Mouse (Mus musculus) neutrophil, adult 83 days (primary cell): ENCODE measurements around the gene Atf2. TPM values are rescaled to one million over a fixed set of nuclear protein-coding genes. Genes with fewer than 3 reads are reported as not detected.

Experiments
- total RNA-seq, 2 experiments: library from RNA; stranded (reverse); gene quantifications; one replicate each; pipeline ENCODE4 v1.2.4; 2023

Gene Atf2
- 10 to 100 TPM; 44.2 to 55.0 TPM for total RNA-seq

GRCm38 (mm10) chr2:73892464-73893296 is at the start of gene Atf2:
Gene Atf2 (minus strand): TSS chr2:73892639.

GRCm38 (mm10) chr2:73911175-73911700 is 18.8 kb upstream of the Atf2 start, which contains the start of gene Atp5g3:
Gene Atp5g3 (minus strand): TSS chr2:73911326.

DNA sequence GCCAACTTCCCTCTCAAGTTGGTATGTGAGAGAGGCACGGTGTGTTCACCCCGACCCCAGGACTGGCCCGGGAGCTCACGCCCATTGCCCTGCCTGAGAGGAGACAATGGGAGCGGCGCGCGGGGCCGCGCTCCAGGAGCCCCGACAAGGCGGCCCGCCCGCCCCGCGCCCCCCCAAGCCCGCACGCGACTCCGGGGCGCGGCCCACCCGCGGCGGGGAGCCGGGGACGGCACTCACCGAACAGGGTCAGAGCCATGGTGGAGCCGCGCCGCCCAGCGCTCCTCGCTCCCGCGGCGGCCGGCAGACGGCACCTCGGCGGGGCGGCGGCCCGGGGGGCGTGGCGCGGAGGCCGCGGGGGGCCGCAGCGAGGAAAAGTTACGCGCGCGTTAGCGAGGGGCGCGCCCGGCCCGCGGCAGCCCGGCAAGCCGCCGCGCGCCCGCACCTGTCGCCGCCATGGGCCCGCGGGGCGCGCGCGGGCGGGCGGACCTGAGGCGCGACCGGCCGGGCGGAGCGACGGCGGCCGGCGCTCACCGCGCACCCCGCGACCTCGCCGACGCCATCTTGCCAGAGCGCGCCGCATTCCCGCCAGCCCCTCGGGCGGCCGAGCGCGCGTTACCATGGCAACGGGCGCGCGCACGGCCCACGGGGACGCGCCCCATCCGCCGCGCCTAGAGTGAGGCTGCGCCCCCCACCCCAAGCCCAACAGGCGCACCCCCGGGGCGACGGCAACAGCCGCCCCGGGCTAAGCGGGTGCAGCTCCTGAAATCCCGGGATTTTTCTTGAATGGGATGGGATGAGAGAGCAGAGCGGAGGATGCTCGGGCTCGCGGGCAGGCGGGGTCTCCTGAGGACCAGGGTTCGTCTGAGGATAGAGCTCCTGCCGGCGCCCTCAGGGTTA is 117.4 kb downstream of the Atf2 start, which contains the start of gene Chn1:
Gene Chn1, minus strand, starts transcription at position 561 of the 897 bp plus-strand sequence.

Other genes starting within 250 kb of the Atf2 start
- gene Chn1, start 117.3 kb downstream of the Atf2 start, total RNA-seq = 1 to 10 TPM in 1 of 2 experiments, under 1 TPM in 1; 0.77 to 1.3 TPM
- gene Atp5g3, start 18.7 kb upstream of the Atf2 start, total RNA-seq = 100 to 1,000 TPM; 143 to 157 TPM